Mouse (Mus musculus): ENCODE measurements around the gene Rlbp1. TPM values are rescaled to one million over a fixed set of nuclear protein-coding genes. Genes with fewer than 3 reads are reported as not detected.

Rlbp1 gene
- polyA plus RNA-seq, 1 experiment from 2014 or later: 19.2 TPM

- Histone ChIP-seq H3K27me3 (no peaks in the 10 kb centered on the region), H3K9ac (no peak overlapping the region), H3K27ac (replicated peaks) (no peak overlapping the region), H3K36me3 (no peaks in the 10 kb centered on the region), H3K4me3 (no peak overlapping the region), H3K4me2 (no peak overlapping the region), H3K4me1 (replicated peaks) (peaks cover 27% of the 10 kb centered on the region), H3K9me3 (no peaks in the 10 kb centered on the region)
- no peak for ATAC-seq (ENCODE audit: low read depth)
- WGBS: 69% methylated on average over 7 of the region's 7 CpGs
Measured at GRCm38 (mm10) chr7:79394666-79395065, 7.8 kb upstream of the Rlbp1 start.

- Histone ChIP-seq H3K9me3 (no peaks in the 10 kb centered on the region), H3K4me1 (replicated peaks) (peaks cover 27% of the 10 kb centered on the region), H3K27me3 (no peaks in the 10 kb centered on the region), H3K9ac (no peak overlapping the region), H3K27ac (replicated peaks) (no peak overlapping the region), H3K4me2 (no peak overlapping the region), H3K4me3 (no peak overlapping the region), H3K36me3 (no peaks in the 10 kb centered on the region)
- 98% methylated on average over 7 of the region's 7 CpGs for WGBS
- no peak for ATAC-seq (ENCODE audit: low read depth)
Measured at GRCm38 (mm10) chr7:79393924-79394323, 7.1 kb upstream of the Rlbp1 start.

- Histone ChIP-seq H3K36me3 (no peaks in the 10 kb centered on the region), H3K4me1 (replicated peaks) (peaks cover 32% of the 10 kb centered on the region), H3K4me3 (peak overlapping the region; percentile 53), H3K27me3 (no peaks in the 10 kb centered on the region), H3K27ac (replicated peaks) (no peak overlapping the region), H3K9ac (no peak overlapping the region), H3K9me3 (no peaks in the 10 kb centered on the region), H3K4me2 (peak overlapping the region; percentile 96)
- no peak for ATAC-seq (ENCODE audit: low read depth)
- 63% methylated on average over 9 of the region's 9 CpGs for WGBS
Measured at GRCm38 (mm10) chr7:79392860-79393513, 6.1 kb upstream of the Rlbp1 start.

GRCm38 (mm10) chr7:79391883-79392649 lies 5.2 kb upstream of the Rlbp1 start, which contains the start of gene Fanci:
TSS of gene Fanci (plus strand) at chr7:79391929.
- WGBS: under 1% methylated on average over 44 of the region's 44 CpGs
- Histone ChIP-seq H3K9me3 (no peaks in the 10 kb centered on the region), H3K9ac (peak within 1 kb of the TSS; percentile 76), H3K36me3 (no peaks in the 10 kb centered on the region), H3K27me3 (no peaks in the 10 kb centered on the region), H3K4me1 (replicated peaks) (peaks cover 34% of the 10 kb centered on the region), H3K4me3 (peak within 1 kb of the TSS; percentile 53), H3K27ac (replicated peaks) (peak within 1 kb of the TSS; percentile 78), H3K4me2 (peak within 1 kb of the TSS; percentile 96)
- ATAC-seq (ENCODE audit: low read depth): peak; percentile 86

DNA sequence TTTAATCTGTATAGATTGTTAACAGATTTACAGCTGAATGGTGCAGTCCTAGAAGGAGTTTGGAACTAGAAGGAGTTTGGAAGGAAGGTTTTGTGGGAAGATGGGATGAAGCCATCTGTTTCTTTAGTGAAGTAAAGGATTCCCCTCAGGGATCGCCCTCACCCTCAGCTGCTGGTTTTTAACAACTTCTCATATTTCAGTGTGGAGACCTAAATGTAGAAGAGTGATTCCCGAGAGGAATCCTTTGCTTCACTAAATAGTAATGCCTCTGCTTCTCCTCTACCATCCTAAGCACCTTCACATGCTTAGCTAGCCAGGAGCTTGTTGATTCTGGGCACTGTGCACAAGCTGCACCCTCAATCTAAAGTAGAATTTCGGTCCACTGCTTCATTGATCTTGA lies 4.6 kb upstream of the Rlbp1 start:
- WGBS: 11% methylated on average over 3 of the region's 3 CpGs
- peak overlapping the region; percentile 96 for H3K4me2 ChIP-seq
- H3K9me3 ChIP-seq: no peaks in the 10 kb centered on the region
- no peaks in the 10 kb centered on the region for H3K27me3 ChIP-seq
- peak overlapping the region; percentile 78 for H3K27ac ChIP-seq (replicated peaks)
- 0 out of 2 replicates have a peak, but pooled peaks have one; percentile 12 for ATAC-seq (ENCODE audit: low read depth)
- peaks cover 40% of the 10 kb centered on the region for H3K4me1 ChIP-seq (replicated peaks)
- peak overlapping the region; percentile 53 for H3K4me3 ChIP-seq
- H3K36me3 ChIP-seq: no peaks in the 10 kb centered on the region
- peak overlapping the region; percentile 76 for H3K9ac ChIP-seq

GRCm38 (mm10) chr7:79390141-79390708 lies 3.4 kb upstream of the Rlbp1 start:
- peaks cover 40% of the 10 kb centered on the region for H3K4me1 ChIP-seq (replicated peaks)
- H3K27me3 ChIP-seq: no peaks in the 10 kb centered on the region
- no peak overlapping the region for H3K4me2 ChIP-seq
- no peaks in the 10 kb centered on the region for H3K36me3 ChIP-seq
- no peak overlapping the region for H3K27ac ChIP-seq (replicated peaks)
- no peaks in the 10 kb centered on the region for H3K9me3 ChIP-seq
- whole genome bisulfite sequencing: 72% methylated on average over 5 of the region's 5 CpGs
- no peak overlapping the region for H3K4me3 ChIP-seq
- H3K9ac ChIP-seq: no peak overlapping the region
- no peak for ATAC-seq (ENCODE audit: low read depth)

DNA sequence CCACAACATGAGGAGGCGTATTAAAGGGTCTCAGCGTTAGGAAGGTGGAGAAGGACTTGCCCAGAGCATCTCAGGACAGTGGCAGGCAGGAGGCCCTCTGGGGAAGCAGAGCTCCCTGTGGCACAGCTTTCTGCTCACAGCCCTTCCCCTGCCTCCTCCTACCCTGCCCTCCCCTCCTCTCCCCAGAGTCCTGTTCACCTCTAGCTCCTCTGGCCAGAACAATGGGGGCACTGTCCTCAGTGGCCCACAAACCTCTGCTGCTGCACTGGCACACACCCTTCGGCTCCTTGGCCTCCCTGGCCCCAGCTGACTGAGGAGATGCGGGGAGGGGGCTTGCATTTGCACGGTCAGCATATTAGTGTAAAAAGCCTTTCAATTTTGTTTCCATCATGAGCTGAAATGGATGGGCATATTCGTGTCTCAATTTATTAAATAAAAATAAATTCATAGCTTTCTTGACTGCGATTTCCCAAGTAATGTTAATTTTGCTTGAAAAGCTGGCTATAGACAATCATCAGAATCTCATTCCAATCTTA lies 1.9 kb upstream of the Rlbp1 start:
- no peak overlapping the region for H3K4me2 ChIP-seq
- 63% methylated on average over 7 of the region's 7 CpGs for WGBS
- no peaks in the 10 kb centered on the region for H3K27me3 ChIP-seq
- H3K4me1 ChIP-seq (replicated peaks): peaks cover 40% of the 10 kb centered on the region
- no peak overlapping the region for H3K4me3 ChIP-seq
- no peak for ATAC-seq (ENCODE audit: low read depth)
- peak overlapping the region; percentile 52 for H3K27ac ChIP-seq (replicated peaks)
- no peaks in the 10 kb centered on the region for H3K9me3 ChIP-seq
- H3K36me3 ChIP-seq: no peaks in the 10 kb centered on the region
- H3K9ac ChIP-seq: no peak overlapping the region; the same call in 1 of the 2 replicates

DNA sequence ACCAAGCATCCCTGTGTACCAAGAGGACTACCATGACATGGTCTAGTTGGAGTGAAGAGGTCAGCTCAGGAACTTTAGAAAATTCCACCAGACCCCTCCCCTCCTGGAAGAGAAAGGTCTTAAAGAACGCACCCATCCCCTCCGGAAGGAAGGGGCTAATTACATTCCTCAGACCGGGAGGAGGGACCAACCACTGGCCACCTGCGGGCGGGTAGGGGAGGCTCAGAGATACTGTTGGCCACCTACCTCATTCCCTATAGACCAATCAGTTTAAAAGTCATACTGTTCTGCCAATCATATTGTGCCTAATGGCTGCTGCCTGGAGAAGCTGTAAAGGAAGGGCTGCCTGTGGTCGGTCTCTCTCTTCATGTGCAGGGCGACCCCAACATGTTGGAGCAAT lies 1.1 kb upstream of the Rlbp1 start:
- no peak for ATAC-seq (ENCODE audit: low read depth)
- Histone ChIP-seq H3K9me3 (no peaks in the 10 kb centered on the region), H3K27me3 (no peaks in the 10 kb centered on the region), H3K9ac (no peak overlapping the region), H3K4me2 (no peak overlapping the region), H3K36me3 (no peaks in the 10 kb centered on the region), H3K4me1 (replicated peaks) (peaks cover 38% of the 10 kb centered on the region), H3K4me3 (no peak overlapping the region), H3K27ac (replicated peaks) (no peak overlapping the region)
- WGBS: 47% methylated on average over 7 of the region's 7 CpGs

DNA sequence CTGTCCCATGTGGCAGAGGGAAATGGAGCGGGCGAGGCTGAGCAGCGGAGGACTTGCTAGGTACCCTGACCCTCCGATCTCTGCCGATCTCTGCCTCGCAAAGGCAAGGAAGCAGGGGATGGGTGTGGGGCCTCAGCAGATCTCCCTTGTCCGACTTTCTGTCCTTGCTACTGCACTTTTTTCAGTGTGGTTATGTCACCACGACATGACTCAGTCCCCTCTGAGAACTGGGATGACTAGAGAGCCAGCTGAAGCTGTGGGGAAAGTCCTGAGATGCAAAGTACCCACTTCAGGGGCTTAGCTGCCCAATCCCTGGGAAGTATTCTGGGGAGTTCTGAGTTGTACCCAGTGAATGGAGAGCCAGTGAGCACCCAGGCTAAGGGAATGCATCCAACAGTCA lies 292 bp upstream of the Rlbp1 start:
- Histone ChIP-seq H3K4me1 (replicated peaks) (peaks cover 30% of the 10 kb centered on the region), H3K9ac (no peak overlapping the region), H3K4me2 (no peak overlapping the region), H3K36me3 (no peaks in the 10 kb centered on the region), H3K9me3 (no peaks in the 10 kb centered on the region), H3K4me3 (no peak overlapping the region), H3K27ac (replicated peaks) (peak overlapping the region; percentile 55), H3K27me3 (no peaks in the 10 kb centered on the region)
- 76% methylated on average over 8 of the region's 8 CpGs for WGBS
- no peak; the same call in 1 of the 2 replicates for ATAC-seq (ENCODE audit: low read depth)

GRCm38 (mm10) chr7:79376516-79377275 lies 10.2 kb downstream of the Rlbp1 start:
- ATAC-seq (ENCODE audit: low read depth): no peak
- no peak overlapping the region for H3K9ac ChIP-seq
- no peaks in the 10 kb centered on the region for H3K27me3 ChIP-seq
- H3K9me3 ChIP-seq: no peaks in the 10 kb centered on the region
- no peaks in the 10 kb centered on the region for H3K36me3 ChIP-seq
- no peaks in the 10 kb centered on the region for H3K4me1 ChIP-seq (replicated peaks)
- no peak overlapping the region for H3K4me2 ChIP-seq
- H3K4me3 ChIP-seq: no peak overlapping the region
- 86% methylated on average over 10 of the region's 10 CpGs for WGBS
- no peak overlapping the region for H3K27ac ChIP-seq (replicated peaks)

GRCm38 (mm10) chr7:79375594-79375993 lies 11.3 kb downstream of the Rlbp1 start:
- no peak overlapping the region for H3K27ac ChIP-seq (replicated peaks)
- no peak for ATAC-seq (ENCODE audit: low read depth)
- no peaks in the 10 kb centered on the region for H3K36me3 ChIP-seq
- no peaks in the 10 kb centered on the region for H3K27me3 ChIP-seq
- H3K4me1 ChIP-seq (replicated peaks): no peaks in the 10 kb centered on the region
- no peak overlapping the region for H3K9ac ChIP-seq
- no peak overlapping the region for H3K4me2 ChIP-seq
- no peaks in the 10 kb centered on the region for H3K9me3 ChIP-seq
- H3K4me3 ChIP-seq: no peak overlapping the region
- WGBS: 70% methylated on average over 5 of the region's 5 CpGs

- H3K4me1 ChIP-seq (replicated peaks): no peaks in the 10 kb centered on the region
- no peak for ATAC-seq (ENCODE audit: low read depth)
- H3K9me3 ChIP-seq: no peaks in the 10 kb centered on the region
- H3K27me3 ChIP-seq: no peaks in the 10 kb centered on the region
- no peak overlapping the region for H3K4me3 ChIP-seq
- no peak overlapping the region for H3K4me2 ChIP-seq
- no peak overlapping the region for H3K27ac ChIP-seq (replicated peaks)
- H3K36me3 ChIP-seq: no peaks in the 10 kb centered on the region
- no peak overlapping the region for H3K9ac ChIP-seq
Measured at GRCm38 (mm10) chr7:79374017-79374416, 12.8 kb downstream of the Rlbp1 start.
